Mouse (Mus musculus) embryo, embryonic 10 days (tissue): ENCODE results near the gene Lypd6.

ENCODE experiments used
- DNase-seq: peaks from one replicate; pipeline ENCODE4 v3.0.0-alpha.2; 2015; ENCODE audit warnings: low spot score

Gene Lypd6

DNA sequence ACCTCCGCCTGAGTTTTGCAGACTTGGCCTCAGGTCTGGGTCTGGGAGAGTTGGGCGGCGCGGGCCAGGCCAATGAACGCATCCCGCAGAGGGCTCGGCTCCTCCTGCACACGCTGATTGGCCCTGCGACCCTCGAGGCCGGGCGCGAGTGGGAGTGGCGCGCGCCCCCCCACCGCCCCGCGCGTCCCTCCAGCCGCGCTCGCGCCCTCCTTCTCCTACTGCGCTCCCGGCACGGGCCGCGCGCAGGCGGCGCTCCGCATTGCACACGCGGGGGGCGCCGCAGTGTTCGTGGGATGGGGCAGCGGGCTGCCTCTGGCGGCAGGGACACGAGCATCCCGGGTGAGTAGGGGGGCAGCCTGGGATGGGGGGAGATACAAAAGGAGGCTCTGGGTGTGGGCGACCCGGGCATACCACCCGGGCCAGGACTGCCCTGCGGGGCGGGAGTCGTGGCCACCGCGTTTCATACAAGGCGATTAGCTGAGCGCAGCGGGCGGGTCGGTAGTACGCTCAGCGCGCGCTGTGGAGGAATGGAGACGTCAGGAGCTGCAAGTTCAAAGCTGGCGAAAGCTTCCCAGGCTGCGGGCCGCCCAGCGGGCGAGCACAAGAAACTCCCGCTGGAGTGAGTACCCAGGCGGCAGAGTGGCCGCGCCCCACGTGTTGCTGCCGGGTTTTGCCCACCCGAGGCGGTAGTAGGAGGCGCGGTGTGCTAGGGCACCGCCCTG lies at the start of gene Lypd6:
Lypd6 (plus strand) TSS at position 184 of the 722 bp plus-strand sequence.
- DNase-seq, result peak; percentile 90

DNA sequence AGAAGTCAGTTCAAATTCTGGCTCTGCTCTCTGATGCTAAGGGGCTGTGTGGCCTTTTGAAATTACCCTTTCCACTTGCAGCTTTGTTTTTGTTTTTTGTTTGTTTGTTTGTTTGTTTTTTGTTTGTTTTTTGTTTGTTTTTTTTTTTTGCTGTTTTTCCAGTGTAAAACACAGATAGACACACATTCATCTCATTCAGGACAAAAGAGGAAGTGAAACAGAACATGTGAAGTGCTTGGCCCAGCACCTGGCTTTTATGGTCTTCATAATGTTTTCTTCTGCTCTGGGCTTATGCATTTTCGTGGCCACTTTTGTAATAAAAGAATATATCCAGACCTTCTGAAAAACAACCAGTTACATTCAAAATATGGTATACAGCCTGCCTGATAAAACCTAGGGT lies 46.8 kb upstream of the Lypd6 start:
- no peak for DNase-seq

DNA sequence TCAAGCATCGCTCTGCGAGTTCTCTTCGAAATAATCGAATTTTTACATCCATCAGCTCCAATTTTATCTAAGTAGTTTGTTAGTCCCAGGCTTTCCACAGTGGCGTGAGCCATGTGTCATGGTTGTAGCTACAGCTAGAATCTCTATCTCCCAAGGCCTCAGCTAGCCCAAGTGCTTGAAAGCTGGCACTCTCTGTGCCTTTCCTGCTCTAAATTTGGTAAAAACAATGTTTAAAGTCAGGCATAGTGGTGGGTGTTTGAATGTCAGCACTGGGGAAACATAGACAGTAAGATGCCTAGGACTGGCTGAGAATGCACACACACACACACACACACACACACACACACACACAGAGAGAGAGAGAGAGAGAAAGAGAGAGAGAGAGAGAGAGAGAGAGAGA lies 40.7 kb upstream of the Lypd6 start:
- DNase-seq, result no peak

DNA sequence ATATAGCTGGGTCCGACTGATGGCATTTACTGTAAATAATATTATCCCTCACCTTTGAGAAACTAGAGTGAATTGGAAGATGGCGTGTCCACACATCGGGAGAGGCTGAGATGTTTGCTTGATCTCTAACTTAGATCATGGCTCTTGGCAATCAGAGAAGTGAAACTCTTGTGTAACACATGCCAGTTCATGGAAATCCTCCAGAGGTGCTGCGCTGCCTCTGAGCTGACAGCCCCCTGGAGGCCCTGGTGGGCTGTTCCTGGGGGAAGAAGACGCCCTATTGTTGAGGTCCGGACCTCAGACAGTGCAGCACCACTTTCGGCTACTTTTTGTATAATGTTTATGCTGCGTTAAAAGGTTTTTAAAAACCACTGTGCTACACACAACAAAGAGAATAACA lies 37.3 kb upstream of the Lypd6 start:
- DNase-seq, result no peak

DNA sequence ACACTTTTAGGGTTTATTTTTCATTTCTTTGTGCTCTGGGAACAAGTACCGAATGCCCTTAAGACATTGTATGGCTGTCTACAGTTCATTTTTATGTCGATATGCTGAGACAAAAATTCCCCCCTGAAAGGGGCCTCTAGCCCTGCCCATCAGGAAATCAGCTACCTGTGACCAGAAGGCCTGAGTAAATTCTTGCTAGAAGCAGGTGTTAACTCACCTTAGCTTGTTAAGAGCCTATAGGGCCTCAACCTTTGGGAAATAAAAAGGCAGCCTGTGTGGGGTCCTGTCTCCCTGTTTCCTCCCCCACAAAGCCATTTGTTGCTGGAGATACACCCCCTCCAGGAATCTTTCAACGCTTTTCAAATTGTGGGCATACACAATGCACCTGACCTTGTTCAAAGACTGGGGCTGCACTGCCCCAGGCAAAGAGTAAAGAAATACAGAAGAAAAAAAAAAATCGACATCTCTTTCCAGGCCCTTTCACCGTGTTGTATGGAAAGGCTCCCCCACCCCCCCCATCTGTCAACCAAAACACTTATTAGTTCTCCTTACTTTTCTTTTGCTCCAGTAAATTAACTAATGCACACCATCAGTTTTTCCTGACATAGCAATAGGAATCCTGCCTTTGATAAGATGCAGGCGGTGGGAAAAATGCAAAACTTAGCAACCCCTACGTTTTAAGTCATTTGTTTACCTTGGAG lies 21.9 kb upstream of the Lypd6 start:
- no peak for DNase-seq

DNA sequence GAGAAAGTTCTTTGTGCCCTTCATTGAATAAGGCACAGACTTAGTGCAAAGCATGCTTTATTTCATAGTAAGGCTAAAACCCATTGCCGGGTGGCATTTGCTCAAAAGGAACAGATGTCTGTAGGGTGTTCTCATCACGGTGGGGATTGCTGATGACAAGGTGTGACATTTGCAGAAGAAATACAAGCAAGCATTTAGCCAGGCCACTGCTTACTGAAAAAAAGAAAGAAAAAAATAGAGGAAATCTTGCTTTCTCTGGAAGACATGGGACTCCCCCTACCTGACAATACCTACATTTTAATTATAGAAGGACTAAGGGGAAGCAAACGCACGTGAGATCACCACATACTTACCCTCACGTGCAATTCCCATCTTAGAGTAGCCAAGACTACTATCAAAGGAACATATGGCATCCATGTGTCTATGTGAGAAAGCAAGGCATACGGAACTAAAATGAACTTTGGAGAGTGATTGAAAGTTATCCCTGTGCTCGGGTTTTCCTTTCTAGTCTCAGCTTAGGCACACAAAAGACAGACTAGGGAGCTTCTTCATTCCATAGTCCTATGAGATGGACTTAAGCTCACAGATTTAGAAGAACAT lies 21.3 kb upstream of the Lypd6 start:
- DNase-seq, result no peak

DNA sequence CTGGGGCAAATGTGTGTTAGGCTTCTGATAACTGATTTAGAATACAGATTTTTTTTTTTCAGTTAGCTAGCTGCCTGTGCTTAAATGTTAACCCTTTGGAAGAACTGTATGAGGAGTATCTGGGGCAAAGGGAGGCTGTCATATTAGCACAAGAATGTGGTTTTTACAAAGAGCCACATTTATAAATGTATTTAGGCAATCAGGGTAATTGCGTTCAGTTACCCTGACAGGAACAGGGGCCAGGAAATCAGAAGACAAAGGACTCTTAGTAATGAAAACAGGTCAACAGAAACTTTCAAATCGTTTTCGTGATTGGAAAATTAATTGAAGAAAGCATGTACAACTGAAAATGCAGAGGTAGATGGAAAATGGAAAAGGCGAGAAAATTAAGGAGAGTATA lies 20.4 kb upstream of the Lypd6 start:
- no peak for DNase-seq

DNA sequence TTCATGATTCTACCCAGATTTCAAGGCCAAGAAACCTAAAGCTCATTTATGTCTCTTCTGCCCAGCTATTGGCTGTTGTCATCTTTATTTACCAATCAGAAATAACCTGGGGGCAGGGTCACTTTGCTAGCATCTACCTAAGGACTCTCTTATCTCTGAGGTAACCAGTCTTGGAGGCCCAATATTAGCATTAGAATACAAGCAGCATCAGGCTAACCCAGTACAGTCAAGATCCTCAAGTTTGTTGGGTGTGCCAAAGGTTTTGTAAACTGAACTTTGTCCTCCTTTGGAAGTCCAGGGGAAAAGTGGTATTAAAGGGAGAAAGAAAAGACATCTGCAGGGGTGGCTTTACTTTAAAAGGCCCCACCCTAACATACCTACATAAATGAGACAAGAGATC lies 17.8 kb upstream of the Lypd6 start:
- DNase-seq, result no peak

DNA sequence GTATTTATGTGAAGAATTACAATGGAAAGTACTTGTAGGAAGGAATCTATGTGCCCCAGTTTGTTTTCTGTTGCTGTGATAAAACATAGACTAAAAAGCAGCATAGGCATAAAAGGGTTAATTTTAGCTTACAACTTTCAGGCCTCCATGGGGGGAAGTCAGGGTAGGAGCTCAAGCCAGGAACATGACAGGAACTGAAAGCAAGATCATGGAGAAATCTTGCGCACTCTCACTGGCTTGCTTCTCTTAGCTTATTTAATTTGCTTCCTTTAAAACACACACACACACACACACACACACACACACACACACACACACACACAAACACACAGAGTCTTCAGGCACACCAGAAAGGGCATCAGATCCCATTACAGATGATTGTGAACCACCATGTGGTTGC lies 12.3 kb upstream of the Lypd6 start:
- no peak for DNase-seq

DNA sequence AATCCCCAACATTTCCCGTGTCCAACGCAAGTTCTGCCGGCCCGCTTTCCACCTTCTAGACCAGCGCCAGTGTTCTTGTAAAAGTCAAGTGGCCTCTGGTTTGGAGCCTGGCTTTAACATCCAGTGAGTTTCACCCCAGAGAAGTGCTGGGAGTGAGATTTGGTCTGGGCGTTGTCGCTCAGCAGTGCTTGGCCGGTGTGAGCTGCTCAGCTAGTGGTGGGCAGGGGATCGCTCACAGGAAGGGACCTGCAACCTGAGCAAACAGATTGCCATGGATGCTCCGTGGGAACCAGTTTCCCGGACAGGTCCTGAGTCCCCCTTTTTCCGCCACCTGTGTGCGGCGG lies 355 bp upstream of the Lypd6 start:
- no peak for DNase-seq

DNA sequence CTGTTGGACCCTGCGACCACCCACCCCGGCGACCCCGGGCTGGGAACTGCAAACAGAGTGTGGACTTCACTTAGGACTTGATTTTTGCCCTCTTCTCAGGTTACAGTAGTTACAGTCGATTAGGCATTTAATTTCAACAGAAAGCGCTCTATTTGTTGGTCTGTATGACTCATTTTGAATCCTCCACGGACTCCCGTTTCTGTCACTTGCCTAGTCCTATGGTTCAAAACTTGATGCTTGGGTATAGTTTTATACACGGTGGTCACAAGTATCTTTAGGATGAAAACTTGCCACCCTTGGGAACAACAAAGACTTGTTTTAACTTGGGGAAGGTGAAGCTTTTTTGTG lies 713 bp downstream of the Lypd6 start:
- DNase-seq, result no peak

DNA sequence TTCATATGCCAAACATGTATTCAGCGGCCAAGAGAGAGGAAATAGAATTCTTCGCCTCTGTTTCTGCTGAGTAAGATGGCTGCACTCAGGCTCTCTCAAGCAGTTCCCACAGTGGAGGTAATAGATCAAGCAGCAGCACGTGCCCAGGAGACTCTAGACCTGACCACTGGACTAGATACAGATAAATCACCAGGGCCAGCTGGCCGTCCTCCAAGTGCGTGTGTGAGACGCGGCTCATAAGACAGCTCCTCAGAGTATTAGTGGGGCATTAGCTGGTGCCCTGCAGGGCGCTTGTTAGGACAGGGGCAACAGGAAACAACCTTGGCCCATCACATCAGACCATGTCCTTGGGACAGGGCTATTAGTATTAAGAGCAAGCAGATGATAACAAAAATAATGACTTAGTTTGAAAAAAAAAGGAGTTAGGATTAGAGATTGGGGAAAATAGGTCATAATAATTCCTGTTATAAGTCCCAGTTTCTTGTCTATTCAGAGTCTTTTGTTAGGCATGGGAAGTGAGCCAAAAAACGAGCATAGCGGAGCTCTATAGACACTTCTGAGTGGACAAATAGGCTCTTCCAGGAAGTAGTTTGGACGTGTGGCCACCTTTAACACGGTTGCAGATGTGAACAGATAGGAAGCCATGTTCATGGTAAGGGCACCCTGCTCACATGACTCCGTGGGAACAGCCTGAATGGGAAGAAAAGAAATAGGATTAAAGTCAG lies 3.5 kb downstream of the Lypd6 start:
- DNase-seq, result no peak

DNA sequence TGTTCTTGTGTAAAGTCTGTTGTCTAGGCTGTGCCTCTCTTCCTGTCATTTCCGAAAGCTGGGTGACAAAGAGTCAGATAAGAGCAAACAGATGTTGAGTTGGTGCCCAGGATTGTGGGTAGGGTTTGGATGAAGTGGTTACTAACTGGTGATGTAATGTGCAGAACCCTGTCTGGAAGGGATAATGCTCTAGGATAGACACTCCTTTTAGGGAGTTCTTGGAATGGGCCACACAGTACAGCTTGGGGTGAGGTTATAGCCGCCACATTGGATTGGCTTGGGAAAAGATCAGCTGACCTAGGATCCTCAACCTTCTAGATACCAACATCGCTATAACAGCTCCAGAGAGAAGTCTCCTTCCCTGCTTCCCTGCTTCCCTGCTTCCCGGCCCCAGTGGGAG lies 5.9 kb downstream of the Lypd6 start:
- no peak for DNase-seq

DNA sequence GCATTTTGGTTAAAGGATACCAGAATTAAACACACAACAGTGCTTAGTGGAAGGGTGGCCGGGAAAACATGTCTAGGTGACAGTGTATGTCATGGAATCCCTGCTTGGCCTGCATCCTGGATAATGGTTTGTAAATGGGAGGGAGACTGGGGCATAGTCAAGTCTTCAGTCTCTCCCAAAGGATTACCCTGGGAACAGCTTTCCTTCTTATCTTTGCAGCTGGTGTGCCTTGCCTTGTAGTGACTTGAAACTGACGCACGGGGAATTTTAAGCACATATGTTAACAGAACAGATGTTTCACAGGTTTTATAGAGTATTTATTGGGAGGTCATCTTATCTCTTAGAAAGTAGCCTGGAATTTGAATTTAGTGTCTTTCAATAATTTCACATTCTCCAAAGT lies 18.5 kb downstream of the Lypd6 start:
- no peak for DNase-seq

DNA sequence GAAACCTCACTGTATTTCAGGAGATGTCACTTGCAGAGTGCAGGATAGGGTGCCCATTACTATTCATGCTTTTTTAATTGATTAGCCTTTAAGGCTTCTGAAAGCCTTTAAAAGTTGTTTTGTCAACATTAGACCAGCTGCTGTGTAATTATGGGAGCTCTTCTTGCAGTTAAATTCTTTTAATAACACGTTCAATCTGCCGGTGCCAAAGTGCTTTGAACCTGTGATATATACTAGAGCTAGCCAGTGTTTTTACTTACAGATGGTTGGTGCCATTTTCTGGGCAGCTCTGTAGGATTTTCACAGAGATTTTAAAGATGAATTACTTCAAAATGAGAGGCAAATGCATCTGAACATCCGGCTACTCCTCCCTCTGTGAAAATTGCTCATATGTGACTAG lies 21.5 kb downstream of the Lypd6 start:
- no peak for DNase-seq

DNA sequence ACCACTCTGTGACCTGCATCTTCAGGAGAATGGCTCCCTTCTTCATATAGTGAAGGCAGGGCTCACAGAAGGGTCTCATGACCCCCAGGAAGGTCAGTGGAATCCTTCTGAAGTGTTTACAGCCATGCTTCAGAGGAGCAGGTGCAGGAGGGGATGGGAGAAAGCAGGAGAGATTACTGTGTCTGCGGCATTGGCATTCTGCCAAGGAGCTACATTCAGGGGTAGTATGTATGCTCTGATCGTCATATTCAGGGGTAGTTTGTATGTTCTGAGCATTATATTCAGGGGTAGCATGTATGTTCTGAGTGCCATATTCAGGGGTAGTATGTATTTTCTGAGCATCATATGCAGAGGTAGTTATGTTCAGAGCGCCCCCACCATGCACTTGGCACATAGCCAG lies 30.1 kb downstream of the Lypd6 start:
- DNase-seq, result no peak

DNA sequence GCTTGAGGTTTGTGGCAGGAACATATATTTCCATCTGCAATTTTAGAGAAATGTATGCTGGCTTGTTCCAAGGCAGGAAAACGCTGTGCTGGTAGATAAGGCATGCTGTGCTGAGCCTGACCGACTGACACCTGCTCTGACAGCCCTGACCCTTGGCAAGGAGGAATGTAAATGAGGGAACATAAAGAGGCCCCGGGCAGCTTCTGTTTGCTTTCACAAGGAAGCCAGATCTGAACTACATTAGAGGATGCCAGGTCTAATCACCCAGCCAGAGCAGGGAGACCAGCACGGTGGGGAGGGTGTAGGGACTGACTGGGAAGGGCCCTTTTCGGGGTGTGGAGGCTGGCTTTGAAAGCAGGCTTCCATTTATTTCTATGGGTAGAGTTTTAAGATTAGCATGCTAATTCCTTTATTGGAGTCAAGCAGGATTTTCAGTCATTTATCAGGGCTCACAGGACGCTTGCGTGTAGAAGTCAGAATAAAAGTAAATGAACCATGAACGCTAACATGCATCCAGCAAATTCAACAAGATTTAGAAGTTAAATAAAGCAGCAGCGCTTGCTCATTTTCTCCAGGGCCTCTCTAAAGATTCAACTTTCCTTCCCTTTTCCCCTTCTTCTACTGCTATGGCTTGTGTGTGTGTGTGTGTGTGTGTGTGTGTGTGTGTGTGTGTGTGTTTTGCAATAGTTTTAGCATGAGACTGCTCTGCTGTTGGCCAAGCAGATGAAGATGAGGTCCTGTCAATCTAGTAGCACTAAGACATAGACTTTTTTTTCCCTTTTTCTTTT lies 34.3 kb downstream of the Lypd6 start:
- DNase-seq, result peak; percentile 47

DNA sequence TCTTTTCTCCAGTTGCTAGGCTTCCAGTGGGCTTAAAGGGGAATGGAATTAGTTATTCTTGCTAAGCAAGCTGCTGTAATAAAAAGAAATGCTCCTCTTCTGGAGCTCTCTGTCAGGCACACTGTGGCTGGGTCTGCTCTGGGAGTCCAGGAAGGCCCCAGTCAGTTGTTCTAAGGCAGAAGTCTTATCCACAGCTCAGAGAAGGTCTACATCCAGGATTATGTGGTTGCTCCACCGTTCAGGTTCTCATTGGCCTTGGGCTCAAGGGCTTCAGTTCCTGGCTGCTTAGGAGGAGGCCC lies 34.9 kb downstream of the Lypd6 start:
- DNase-seq, result no peak

DNA sequence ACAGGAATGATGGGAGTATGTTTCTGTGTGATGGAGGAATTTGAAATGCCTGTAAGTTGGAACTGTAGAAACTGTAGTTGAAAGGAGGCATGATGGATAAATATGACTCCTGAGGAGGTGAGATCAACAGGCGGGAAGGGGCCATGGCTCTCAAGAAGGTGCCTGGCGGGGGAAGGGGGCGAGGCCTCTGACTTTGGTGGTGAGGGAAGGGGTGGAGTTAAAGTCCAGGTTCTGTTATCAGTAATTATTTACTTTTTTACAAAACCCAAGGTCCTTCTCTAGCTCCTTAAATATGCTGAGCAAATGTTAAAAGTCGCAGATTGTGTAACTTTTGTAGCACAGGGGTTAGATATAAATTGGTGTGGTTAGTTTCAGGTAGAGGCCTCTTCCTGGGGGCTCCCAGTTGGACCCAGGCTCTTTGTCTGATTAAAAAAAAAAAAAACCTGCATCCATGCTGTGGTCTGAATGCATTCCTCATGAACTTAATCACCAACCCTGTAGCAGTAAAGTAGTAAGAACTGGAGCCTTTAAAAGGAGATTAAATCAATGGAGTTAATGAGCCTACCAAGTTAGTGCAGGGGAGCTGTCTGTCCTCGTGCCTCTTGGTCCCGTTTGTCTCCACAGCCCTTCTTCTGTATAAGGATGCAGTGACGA lies 37.7 kb downstream of the Lypd6 start:
- no peak for DNase-seq

DNA sequence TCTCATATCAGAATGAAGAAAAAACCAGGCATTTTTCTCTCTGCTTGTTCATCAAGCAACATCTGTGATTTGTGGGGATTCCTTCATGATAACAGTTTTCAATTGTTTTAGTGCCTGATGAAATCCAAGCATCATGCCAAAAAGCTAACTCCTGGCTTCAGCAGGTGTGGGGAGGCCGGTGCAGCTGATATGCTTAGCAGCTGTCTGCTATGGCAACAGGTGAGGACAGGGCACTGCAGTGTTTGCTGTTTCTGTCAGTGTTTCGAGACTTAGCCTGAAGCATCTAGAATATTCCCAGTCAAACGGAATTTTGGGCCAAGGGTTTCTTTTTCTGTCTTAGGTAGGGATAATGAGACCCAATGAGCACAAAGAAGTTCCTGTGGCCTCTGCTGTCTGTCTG lies 39.4 kb downstream of the Lypd6 start:
- no peak for DNase-seq

DNA sequence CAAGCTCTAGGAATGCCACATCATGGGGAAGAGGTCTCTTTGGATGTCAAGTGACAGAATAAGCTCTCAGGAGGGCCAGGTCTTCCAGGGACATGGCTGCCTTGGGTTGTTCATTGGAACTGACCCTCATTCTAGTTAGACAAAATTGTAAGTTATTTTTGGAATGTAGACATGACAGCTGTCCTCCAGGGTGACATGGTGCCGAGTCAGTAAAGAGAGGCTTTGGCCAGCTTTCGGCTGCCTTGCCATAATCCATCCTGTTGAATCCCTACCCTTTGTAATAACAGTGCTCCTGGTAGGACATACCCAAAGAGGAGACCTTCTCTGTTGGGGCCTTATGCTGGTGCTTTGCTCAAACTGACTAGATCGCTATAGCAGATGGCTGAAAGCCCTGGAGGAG lies 39.8 kb downstream of the Lypd6 start:
- DNase-seq, result no peak

DNA sequence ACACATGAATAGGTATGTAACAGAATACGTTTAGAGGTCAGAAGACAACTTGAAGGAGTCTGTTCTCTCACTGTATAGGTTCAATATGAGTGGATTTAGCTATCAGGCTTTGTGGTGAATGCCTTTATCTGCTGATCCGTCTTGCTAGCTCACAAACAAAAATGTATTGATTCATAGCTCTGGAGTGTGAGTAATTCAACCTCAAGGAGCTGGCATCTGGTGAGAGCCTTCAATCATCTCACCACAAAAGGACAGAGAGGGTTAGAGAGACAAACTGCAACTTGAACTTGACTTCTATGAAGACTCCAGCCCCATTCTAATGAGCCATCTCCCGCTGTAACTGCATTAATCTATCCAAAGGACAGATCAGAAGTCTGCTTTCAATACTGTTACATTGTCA lies 40.6 kb downstream of the Lypd6 start:
- no peak for DNase-seq
